Mouse (Mus musculus): ENCODE measurements at regions not wholly inside any gene's neighbourhood (a gene's known extent, or its start where the extent isn't known, plus 50 kb on each side); places are given as distances from the start of the nearest gene placed in this dataset.

GRCm38 (mm10) chr2:106208767-106209250 lies 205.5 kb upstream of the Dnajc24 start:
- TF ChIP-seq CTCF (IDR thresholded peaks at IDR 0.05; ENCODE audit: low read depth, low read length) (no peak), POLR2A (IDR thresholded peaks at IDR 0.05; ENCODE audit: extremely low read depth, insufficient read depth, low read length) (no peak)
